Mouse (Mus musculus) forebrain, embryonic 16.5 days (tissue): ENCODE results near the gene Arhgef10l. TPM values are rescaled to one million over a fixed set of nuclear protein-coding genes. Genes with fewer than 3 reads are reported as not detected.
"Not testable (repeated sequence)": the region's sequence is repeated elsewhere in the genome, so short reads cannot be mapped to it uniquely, and the experiment has no call there.

Experiments
- ATAC-seq: fragments of 200-750 bp; cut with Nextera tagmentation; 2 replicates; pipeline ENCODE4 v1.8.0; 2017; ENCODE audit warnings: mild to moderate bottlenecking, moderate library complexity
- H3K27ac ChIP-seq: fragments of 300-500 bp; sonication (generic); 2 replicates; pipeline ENCODE4 v1.5.1; 2014; ENCODE audit warnings: low read length, control low read depth
- H3K27me3 ChIP-seq: fragments of 300-500 bp; sonication (generic); replicated peaks from 2 replicates; pipeline ENCODE4 v1.6.1; 2014; ENCODE audit warnings: low read length; ENCODE audit not compliant: control insufficient read depth, insufficient read depth
- H3K36me3 ChIP-seq: fragments of 300-500 bp; sonication (generic); 2 replicates; pipeline ENCODE4 v1.6.1; 2014; ENCODE audit not compliant: control insufficient read depth, insufficient read depth
- H3K4me1 ChIP-seq: fragments of 300-500 bp; sonication (generic); replicated peaks from 2 replicates; pipeline ENCODE4 v1.6.1; 2014; ENCODE audit warnings: low read length; ENCODE audit not compliant: control insufficient read depth, insufficient read depth
- H3K4me2 ChIP-seq: fragments of 300-500 bp; sonication (generic); 2 replicates; pipeline ENCODE4 v1.6.1; 2014; ENCODE audit warnings: mild to moderate bottlenecking, low read length, control low read depth
- H3K4me3 ChIP-seq: fragments of 300-500 bp; sonication (generic); replicated peaks from 2 replicates; pipeline ENCODE4 v1.5.1; 2014; ENCODE audit warnings: mild to moderate bottlenecking, low read length, control low read depth
- H3K9ac ChIP-seq: fragments of 300-500 bp; sonication (generic); replicated peaks from 2 replicates; pipeline ENCODE4 v1.6.1; 2014; ENCODE audit warnings: low read depth, low read length, control low read depth
- H3K9me3 ChIP-seq: fragments of 300-500 bp; sonication (generic); 2 replicates; pipeline ENCODE4 v1.6.1; 2016; ENCODE audit warnings: low read length; ENCODE audit not compliant: control insufficient read depth
- WGBS: fragments of 180-500 bp; shearing (Covaris S2); extraction: QIAGEN DNeasy Blood & Tissue Kit; methylation state at CpG from one replicate; pipeline ENCODE4 v1.1.7; 2014; 5-methylcytosine and 5-hydroxymethylcytosine counted together
- polyA plus RNA-seq: library from polyadenylated mRNA; unstranded; fragments of >200 nt; fragmentation: Nextera tagmentation; extraction: Ambion mirVana; gene quantifications from 2 replicates; pipeline ENCODE4 v1.2.1, GENCODE M21; 2015

The Arhgef10l gene
- polyA plus RNA-seq, 1 experiment from 2014 or later: 23.0 TPM

GRCm38 (mm10) chr4:140580866-140581265 lies 84.9 kb downstream of the Arhgef10l start:
- no peak for ATAC-seq
- Histone ChIP-seq H3K36me3 (peaks cover 9% of the 10 kb centered on the region), H3K9ac (no peak overlapping the region), H3K4me2 (no peak overlapping the region), H3K27me3 (no peaks in the 10 kb centered on the region), H3K27ac (no peak overlapping the region), H3K9me3 (no peaks in the 10 kb centered on the region), H3K4me1 (peaks cover 9% of the 10 kb centered on the region; the same call in 1 of the 2 replicates), H3K4me3 (no peak overlapping the region)
- 98% methylated on average over 4 of the region's 4 CpGs for WGBS

GRCm38 (mm10) chr4:140579576-140579975 lies 86.2 kb downstream of the Arhgef10l start:
- Histone ChIP-seq H3K4me2 (no peak overlapping the region), H3K9ac (no peak overlapping the region), H3K4me1 (peaks cover 9% of the 10 kb centered on the region; the same call in 1 of the 2 replicates), H3K27me3 (no peaks in the 10 kb centered on the region), H3K36me3 (peaks cover 12% of the 10 kb centered on the region), H3K4me3 (no peak overlapping the region), H3K27ac (no peak overlapping the region), H3K9me3 (no peaks in the 10 kb centered on the region)
- ATAC-seq: no peak
- 62% methylated on average over 8 of the region's 8 CpGs for WGBS

GRCm38 (mm10) chr4:140579149-140579548 lies 86.7 kb downstream of the Arhgef10l start:
- Histone ChIP-seq H3K4me3 (no peak overlapping the region), H3K27ac (no peak overlapping the region), H3K9me3 (no peaks in the 10 kb centered on the region), H3K4me1 (peaks cover 9% of the 10 kb centered on the region; the same call in 1 of the 2 replicates), H3K27me3 (no peaks in the 10 kb centered on the region), H3K9ac (no peak overlapping the region), H3K4me2 (no peak overlapping the region), H3K36me3 (peaks cover 15% of the 10 kb centered on the region)
- no peak for ATAC-seq
- WGBS: 97% methylated on average over 13 of the region's 13 CpGs

GRCm38 (mm10) chr4:140576628-140577027 lies 89.2 kb downstream of the Arhgef10l start:
- no peaks in the 10 kb centered on the region for H3K27me3 ChIP-seq
- peaks cover 6% of the 10 kb centered on the region; the same call in 1 of the 2 replicates for H3K4me1 ChIP-seq
- H3K27ac ChIP-seq: no peak overlapping the region
- no peak overlapping the region for H3K4me2 ChIP-seq
- H3K36me3 ChIP-seq: peaks cover 19% of the 10 kb centered on the region
- H3K9ac ChIP-seq: no peak overlapping the region
- H3K4me3 ChIP-seq: no peak overlapping the region
- over 99% methylated on average over 16 of the region's 16 CpGs for WGBS
- no peaks in the 10 kb centered on the region for H3K9me3 ChIP-seq
- ATAC-seq: no peak

- not testable (repeated sequence) for H3K4me3 ChIP-seq, H3K4me2 ChIP-seq, ATAC-seq, H3K9me3 ChIP-seq, H3K27me3 ChIP-seq, H3K9ac ChIP-seq, H3K4me1 ChIP-seq, H3K27ac ChIP-seq
- H3K36me3 ChIP-seq: peaks cover 20% of the 10 kb centered on the region
- 90% methylated on average over 7 of the region's 7 CpGs for WGBS
These were observed 90.9 kb downstream of the Arhgef10l start for GRCm38 (mm10) chr4:140574863-140575262.

GRCm38 (mm10) chr4:140572376-140572775 lies 93.4 kb downstream of the Arhgef10l start:
- Histone ChIP-seq H3K36me3 (peaks cover 30% of the 10 kb centered on the region), H3K4me1 (no peaks in the 10 kb centered on the region), H3K9me3 (peaks cover 1% of the 10 kb centered on the region; the same call in 1 of the 2 replicates), H3K4me2 (no peak overlapping the region), H3K27me3 (no peaks in the 10 kb centered on the region), H3K4me3 (no peak overlapping the region), H3K9ac (no peak overlapping the region), H3K27ac (no peak overlapping the region)
- no peak for ATAC-seq
- WGBS: 92% methylated on average over 17 of the region's 17 CpGs

GRCm38 (mm10) chr4:140569394-140569793 lies 96.4 kb downstream of the Arhgef10l start:
- WGBS: 87% methylated on average over 2 of the region's 2 CpGs
- H3K27ac ChIP-seq: no peak overlapping the region
- peaks cover 7% of the 10 kb centered on the region; the same call in 1 of the 2 replicates for H3K9me3 ChIP-seq
- H3K4me2 ChIP-seq: no peak overlapping the region
- no peaks in the 10 kb centered on the region for H3K4me1 ChIP-seq
- H3K9ac ChIP-seq: no peak overlapping the region
- H3K4me3 ChIP-seq: no peak overlapping the region
- H3K36me3 ChIP-seq: peaks cover 44% of the 10 kb centered on the region
- no peaks in the 10 kb centered on the region for H3K27me3 ChIP-seq
- no peak for ATAC-seq

- Histone ChIP-seq H3K9ac (no peak overlapping the region), H3K4me3 (no peak overlapping the region), H3K36me3 (peaks cover 37% of the 10 kb centered on the region), H3K9me3 (peaks cover 7% of the 10 kb centered on the region; the same call in 1 of the 2 replicates), H3K4me1 (no peaks in the 10 kb centered on the region), H3K27me3 (no peaks in the 10 kb centered on the region), H3K27ac (no peak overlapping the region), H3K4me2 (no peak overlapping the region)
- ATAC-seq: no peak
- 97% methylated on average over 11 of the region's 11 CpGs for WGBS
These were observed 97.8 kb downstream of the Arhgef10l start for GRCm38 (mm10) chr4:140567911-140568480.

GRCm38 (mm10) chr4:140566785-140567184 lies 99.0 kb downstream of the Arhgef10l start:
- Histone ChIP-seq H3K4me2 (no peak overlapping the region), H3K9me3 (peaks cover 7% of the 10 kb centered on the region; the same call in 1 of the 2 replicates), H3K4me1 (no peaks in the 10 kb centered on the region), H3K36me3 (peaks cover 47% of the 10 kb centered on the region), H3K27ac (no peak overlapping the region), H3K4me3 (no peak overlapping the region), H3K9ac (no peak overlapping the region), H3K27me3 (no peaks in the 10 kb centered on the region)
- WGBS: 95% methylated on average over 14 of the region's 14 CpGs
- ATAC-seq: no peak

- H3K4me3 ChIP-seq, H3K4me2 ChIP-seq, H3K27ac ChIP-seq, H3K4me1 ChIP-seq, H3K9ac ChIP-seq, H3K27me3 ChIP-seq, ATAC-seq, H3K9me3 ChIP-seq: not testable (repeated sequence)
- 100% methylated on average over 1 of the region's 1 CpGs for WGBS
- peaks cover 55% of the 10 kb centered on the region for H3K36me3 ChIP-seq
These were observed 101.4 kb downstream of the Arhgef10l start for GRCm38 (mm10) chr4:140564459-140564858.
